Mouse (Mus musculus) right cerebral cortex, postnatal 25 days (tissue): ENCODE data around the gene Dnajc16.
A peak's percentile ranks its signal among the peaks of the same experiment; 100 is the strongest.

Source experiments
- DNase-seq: peaks from one replicate; pipeline ENCODE4 v3.0.0; 2022

Gene Dnajc16

DNA sequence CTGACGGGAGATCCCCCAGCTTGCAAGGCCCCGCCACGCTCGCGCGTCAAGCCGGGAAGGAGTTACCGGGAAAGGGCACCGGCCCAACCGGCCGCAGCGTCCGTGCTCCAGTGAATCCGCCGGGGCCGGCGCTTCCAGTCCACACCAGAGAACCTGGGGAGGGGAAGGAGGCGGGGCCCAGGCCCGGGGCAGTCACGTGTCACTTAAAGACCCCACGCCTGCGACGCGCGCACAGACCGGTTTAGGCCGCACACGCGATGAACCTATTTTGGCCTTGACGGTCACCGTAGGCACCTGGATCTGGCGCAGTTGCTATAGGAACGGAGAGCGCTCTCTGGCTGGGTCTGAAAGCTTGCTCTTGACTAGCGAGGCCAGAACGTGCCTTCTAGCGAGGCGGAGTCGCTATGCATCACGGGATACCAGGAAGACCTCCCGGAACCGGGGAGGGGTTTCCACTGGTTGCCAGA lies at the start of gene Dnajc16:
Gene Dnajc16, minus strand, starts transcription at position 408 of the 467 bp plus-strand sequence.
- peak; percentile 96 for DNase-seq

DNA sequence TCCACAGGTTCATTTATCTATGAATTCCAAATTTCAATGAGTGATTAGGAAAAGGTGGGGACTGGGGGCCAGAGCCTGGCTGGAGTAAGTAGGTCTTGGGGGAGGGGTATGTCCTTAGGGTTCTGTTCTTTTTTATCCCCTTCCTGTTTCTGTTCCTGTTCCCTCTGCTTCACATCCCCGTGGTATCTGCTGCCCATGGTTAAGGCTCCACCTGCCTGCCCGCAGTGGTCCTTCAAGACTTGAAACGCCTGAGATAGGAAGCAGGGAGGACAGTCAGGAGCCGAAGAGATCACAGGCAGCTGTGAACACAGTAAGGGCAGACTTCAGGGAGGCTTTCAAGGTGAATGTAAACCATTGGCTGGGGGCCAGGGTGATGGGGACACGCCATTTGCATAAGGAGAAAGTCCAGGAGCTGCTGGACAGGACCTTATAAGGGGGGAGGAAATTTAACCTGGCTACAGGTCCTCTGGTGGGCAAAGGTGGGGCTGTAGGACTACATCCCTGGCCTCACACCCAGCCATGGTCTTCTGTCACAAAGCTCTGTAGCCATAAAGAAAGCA lies 43.9 kb upstream of the Dnajc16 start:
- no peak for DNase-seq

DNA sequence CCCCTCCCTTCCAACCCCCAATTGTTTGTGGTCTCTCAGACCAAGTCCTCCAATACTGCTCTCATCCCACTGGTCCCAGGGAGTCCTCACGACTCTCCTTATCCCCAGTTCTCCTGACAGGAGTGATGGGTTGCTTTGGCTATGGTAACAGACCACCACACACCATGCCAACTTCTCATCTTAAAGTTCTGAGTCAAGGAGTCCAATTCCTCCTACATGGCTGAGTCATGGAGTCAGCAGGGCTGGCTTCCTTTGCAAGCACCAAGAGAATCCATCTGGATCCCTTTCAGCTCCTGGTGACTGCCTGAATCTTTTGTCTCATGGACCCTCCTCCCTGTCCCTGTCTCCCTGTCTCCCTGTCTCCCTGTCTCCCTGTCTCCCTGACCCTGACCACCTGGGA lies 43.2 kb upstream of the Dnajc16 start:
- DNase-seq = peak; percentile 18

- no peak for DNase-seq
Observed at GRCm38 (mm10) chr4:141831361-141831760, 40.6 kb upstream of the Dnajc16 start.

DNA sequence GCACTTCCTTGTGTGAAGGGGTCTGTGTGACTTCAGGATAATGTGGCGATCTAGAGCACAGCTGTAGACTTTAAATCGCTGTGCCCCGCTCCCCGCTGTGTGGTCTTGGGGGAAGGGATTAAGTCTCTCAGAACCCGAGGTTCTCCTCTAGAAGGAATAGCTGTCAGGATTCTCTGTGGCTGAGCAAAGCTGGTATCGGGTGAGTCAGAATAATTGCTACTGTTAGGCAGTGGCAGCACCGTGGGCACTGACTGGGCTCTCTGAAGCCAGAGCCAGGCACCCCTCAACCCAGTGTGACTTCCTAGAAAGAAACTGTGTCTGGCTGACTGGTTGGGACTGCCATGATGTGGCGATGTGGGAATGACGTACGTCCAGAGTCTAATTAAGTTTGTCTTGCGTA lies 39.6 kb upstream of the Dnajc16 start:
- DNase-seq = no peak

DNA sequence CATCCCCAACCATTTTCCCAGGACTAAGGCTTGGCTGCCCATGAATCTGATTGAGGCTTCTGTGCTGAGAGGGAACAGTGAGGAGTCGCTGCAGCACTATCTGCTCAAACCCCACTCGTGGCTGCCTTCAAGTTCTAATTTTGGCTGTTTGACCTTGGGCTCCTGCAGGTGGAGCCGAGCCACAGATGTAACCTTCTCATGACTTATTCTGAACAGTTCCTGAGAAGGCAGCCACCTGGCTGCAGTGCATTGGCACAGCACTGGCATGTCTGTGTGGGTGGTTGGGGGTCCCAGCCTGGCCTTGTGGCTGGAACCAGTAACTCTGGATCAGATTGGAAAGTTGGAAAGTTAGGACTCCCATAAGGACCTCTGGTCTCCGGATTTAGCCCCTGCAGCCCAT lies 37.4 kb upstream of the Dnajc16 start:
- DNase-seq = no peak

DNA sequence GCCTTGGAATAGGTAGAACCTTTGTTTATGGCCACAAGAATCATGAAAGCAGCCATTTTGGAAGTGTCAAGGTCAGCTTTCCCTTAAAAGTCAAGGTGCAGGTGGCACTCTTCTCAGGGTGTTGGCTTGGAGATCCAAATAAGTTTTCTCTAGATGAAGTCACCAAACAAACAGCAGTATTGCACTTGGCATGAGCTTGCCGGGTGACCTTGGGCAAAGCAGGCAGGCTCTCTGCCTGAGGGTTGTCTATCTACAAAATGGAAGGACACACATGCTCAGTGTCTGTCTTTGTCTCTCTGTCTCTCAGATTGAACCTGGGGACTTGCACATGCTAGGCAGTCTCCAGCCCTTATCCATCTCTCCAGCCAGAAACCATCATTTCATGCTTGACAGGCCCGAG lies 36.7 kb upstream of the Dnajc16 start:
- DNase-seq = no peak

DNA sequence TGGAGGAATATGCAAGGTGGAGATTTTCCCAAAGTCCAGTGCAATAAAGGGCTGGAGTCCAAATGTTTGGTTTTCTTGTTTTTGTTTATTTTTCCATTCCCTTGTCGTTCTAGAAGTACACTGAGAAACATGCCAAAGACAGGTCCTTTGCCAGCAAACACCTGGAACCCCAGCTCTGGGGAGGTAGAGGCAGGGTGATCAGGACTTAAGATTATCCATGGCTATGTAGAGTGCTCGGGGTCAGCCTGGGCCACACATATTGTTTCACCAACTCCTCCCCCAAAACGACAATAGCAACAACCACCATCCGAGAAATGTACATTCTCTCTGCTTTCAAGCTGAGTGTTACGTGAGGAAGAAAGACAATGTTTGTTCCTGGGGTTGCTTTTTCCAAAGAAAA lies 35.3 kb upstream of the Dnajc16 start, which contains the start of gene Cela2a:
Gene Cela2a, minus strand, starts transcription at position 101 of the 400 bp plus-strand sequence.
- no peak for DNase-seq

GRCm38 (mm10) chr4:141822979-141823378 lies 32.2 kb upstream of the Dnajc16 start:
- no peak for DNase-seq

GRCm38 (mm10) chr4:141822089-141822488 lies 31.4 kb upstream of the Dnajc16 start:
- DNase-seq = no peak

GRCm38 (mm10) chr4:141821178-141821577 lies 30.4 kb upstream of the Dnajc16 start:
- no peak for DNase-seq

- DNase-seq = no peak
Observed at GRCm38 (mm10) chr4:141819316-141819715, 28.6 kb upstream of the Dnajc16 start.

DNA sequence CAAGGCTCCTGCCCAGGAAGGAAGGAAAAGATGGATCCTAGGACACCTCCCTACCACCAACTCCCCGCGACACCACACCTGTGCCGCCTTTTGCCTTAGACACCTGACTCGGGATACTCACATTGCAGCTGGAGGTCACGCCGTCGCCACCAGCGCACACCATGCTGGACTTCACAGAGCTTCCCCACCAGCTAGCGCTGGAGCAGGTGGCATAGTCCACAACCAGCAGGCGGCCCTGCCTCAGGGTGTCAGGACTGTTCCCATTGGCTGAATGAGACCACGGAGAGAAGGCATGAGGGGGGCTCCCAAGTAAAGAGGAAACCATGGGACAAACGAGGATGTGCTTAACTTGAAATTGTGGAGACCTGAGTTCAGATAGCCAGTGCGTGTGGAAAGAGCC lies 28.1 kb upstream of the Dnajc16 start:
- DNase-seq = no peak

DNA sequence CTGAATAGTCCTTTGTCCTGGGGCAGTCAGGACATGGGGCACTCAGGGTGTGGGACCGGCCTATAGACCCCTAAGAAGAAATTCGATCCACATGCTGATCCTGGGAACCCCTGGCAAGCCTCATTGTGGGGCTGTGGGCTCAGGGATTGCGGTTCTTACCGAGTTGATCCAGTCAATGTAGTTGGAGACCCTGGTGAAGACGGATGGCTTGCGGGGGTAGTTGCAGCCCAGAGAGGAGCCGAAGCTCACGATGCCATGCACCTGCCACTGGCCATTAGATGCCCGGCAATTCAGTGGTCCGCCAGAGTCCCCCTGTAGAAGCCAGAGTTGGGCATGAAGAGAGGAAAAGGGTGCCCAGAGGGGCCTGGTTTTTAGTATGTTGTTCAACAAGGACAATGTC lies 27.0 kb upstream of the Dnajc16 start:
- DNase-seq = no peak

GRCm38 (mm10) chr4:141816776-141817655 lies 26.3 kb upstream of the Dnajc16 start:
- no peak for DNase-seq

GRCm38 (mm10) chr4:141816267-141816666 lies 25.5 kb upstream of the Dnajc16 start:
- no peak for DNase-seq

- no peak for DNase-seq
Observed at GRCm38 (mm10) chr4:141811375-141811774, 20.6 kb upstream of the Dnajc16 start.

- no peak for DNase-seq
Observed at GRCm38 (mm10) chr4:141810975-141811374, 20.2 kb upstream of the Dnajc16 start.

GRCm38 (mm10) chr4:141809850-141810464 lies 19.2 kb upstream of the Dnajc16 start:
- no peak for DNase-seq

DNA sequence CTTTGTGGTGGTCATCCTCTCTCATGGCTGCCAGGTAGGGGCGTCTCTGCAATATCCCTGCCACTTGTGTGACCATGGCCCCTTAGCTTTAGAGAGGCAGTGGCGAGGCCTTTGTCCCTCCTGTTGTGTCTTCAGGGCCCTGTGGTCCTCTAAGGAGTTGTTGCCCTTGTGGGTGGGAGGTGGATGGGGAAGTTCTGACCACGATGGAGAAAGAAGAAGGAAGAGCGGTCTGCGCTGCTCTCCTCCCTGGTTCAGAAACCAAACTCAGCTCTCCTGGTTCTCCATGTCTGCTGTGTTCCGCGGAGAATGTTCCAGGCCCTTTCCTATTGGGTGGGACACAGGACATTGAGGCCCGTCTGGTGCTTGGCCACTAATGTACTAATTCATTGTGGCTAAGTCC lies 15.2 kb upstream of the Dnajc16 start:
- DNase-seq = no peak

- no peak for DNase-seq
Observed at GRCm38 (mm10) chr4:141804105-141804504, 13.4 kb upstream of the Dnajc16 start.

DNA sequence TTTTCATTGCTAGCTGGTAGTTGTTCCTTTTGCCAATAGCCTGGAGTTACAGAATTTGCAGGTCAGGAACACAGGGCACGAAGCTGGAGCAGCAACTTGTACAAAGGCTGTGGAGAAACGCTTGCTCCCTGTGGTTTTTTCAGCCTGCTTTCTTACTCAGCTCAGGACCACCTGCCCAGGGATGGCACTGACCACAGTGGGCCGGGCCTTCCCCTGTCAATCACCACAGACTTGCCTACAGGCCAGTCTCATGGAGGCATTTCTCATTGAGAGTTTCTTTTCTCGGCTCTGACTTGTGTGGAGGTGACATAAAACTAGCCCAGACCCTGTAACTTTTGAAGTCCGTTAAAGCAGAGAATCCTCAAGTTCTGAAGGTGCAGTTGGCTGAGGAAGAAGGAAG lies 6.8 kb upstream of the Dnajc16 start:
- no peak for DNase-seq

GRCm38 (mm10) chr4:141796954-141797353 lies 6.2 kb upstream of the Dnajc16 start:
- no peak for DNase-seq

DNA sequence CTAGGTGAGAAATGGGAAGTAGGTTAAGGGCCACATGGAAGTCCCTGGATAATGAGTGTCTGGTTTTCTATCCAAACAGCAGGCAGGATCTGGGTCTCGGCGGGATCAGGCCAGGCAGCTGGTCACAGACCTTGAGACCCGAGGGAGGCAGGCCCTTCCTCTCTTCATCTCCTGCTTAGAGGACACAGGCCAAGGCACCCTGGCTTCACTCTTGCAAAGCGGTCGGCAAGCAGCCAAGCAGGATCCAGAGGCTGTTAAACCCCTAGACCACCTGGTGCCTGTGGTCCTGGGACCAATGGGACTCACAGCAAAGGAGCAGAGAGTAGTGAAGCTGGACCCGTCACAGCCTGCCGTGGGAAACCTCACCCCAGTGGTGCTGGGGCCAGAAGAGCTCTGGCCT lies 5.6 kb upstream of the Dnajc16 start:
- DNase-seq = no peak
